In the genomic region with DNA sequence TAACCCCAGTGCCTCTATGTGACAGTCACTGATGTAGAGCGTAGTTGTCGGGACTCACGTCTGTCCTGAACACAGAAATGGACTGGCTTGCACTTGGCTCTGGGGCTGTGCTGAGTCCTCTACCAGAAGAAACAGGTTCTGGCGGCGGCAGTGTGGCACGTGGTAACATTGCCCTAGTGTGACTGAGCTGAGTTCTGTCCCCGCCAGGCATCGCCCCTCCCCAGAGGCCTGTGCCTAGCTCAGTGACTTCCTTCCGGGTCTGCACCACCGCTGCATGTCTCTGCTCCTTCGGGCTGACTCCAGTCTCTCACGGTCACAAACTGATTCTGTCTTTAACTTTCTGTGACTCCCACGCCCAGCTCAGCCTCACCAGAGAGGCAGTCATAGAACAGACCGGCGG, we compare ENCODE assay signal across 1 mouse cellular context.
A peak's percentile ranks its signal among the peaks of the same experiment; 100 is the strongest.
TF ChIP-seq lines count a peak whose summit lies in the region.

No protein-coding gene starts in this region.

TF ChIP-seq in CH12.LX, 34 proteins besides CTCF, POLR2A, EP300 and RAD21 (continued from another document):
- TF ChIP-seq ZC3H11A (IDR thresholded peaks at IDR 0.05; ENCODE audit: low read depth, low read length) (no peak), MAFK (IDR thresholded peaks at IDR 0.05; ENCODE audit: insufficient replicate concordance, low read length) (no peak), USF1 (IDR thresholded peaks at IDR 0.05; ENCODE audit: low read depth, low read length) (peak; percentile 60), GABPA (IDR thresholded peaks at IDR 0.05; ENCODE audit: insufficient replicate concordance, low read depth, low read length) (no peak), MYC (IDR thresholded peaks at IDR 0.05; ENCODE audit: low read depth, low read length) (peak; percentile 98), IRF4 (IDR thresholded peaks at IDR 0.05; ENCODE audit: low read depth, low read length) (no peak; the same call in 1 of the 2 replicates), JUND (conservative IDR thresholded peaks at IDR 0.05; ENCODE audit: low read depth, low read length) (no peak), BHLHE40 (IDR thresholded peaks at IDR 0.05; ENCODE audit: low read depth, low read length) (peak; percentile 93), USF2 (conservative IDR thresholded peaks at IDR 0.05; ENCODE audit: low read depth, low read length) (peak; percentile 48; the same call in 1 of the 2 replicates), KAT2A (IDR thresholded peaks at IDR 0.05; ENCODE audit: insufficient replicate concordance, low read length) (no peak), RCOR1 (conservative IDR thresholded peaks at IDR 0.05; ENCODE audit: low read depth, low read length) (no peak), PAX5 (IDR thresholded peaks at IDR 0.05; ENCODE audit: low read length) (no peak), POLR2AphosphoS2 (IDR thresholded peaks at IDR 0.05; ENCODE audit: low read depth, low read length) (no peak)
